Mouse (Mus musculus) gastrocnemius, adult 2 months (tissue): ENCODE results near the gene S100b. TPM values are rescaled to one million over a fixed set of nuclear protein-coding genes. Genes with fewer than 3 reads are reported as not detected.
A peak's percentile ranks its signal among the peaks of the same experiment; 100 is the strongest.

ENCODE experiments used
- DNase-seq: peaks from one replicate; pipeline ENCODE4 v3.0.0; 2022
- H3K27ac ChIP-seq: fragments of 200-600 bp; 2 replicates; pipeline ENCODE4 v1.8.1; 2022; ENCODE audit warnings: mild to moderate bottlenecking
- H3K4me3 ChIP-seq: fragments of 200-600 bp; 2 replicates; pipeline ENCODE4 v1.8.1; 2022; ENCODE audit warnings: mild to moderate bottlenecking, moderate library complexity
- CTCF ChIP-seq: fragments of 200-600 bp; IDR thresholded peaks from 2 replicates; pipeline ENCODE4 v1.8.1; 2022; ENCODE audit warnings: antibody characterized with exemption, mild to moderate bottlenecking, moderate library complexity
- intact Hi-C: fragments of 180-260 bp; cut with DNase I; formaldehyde crosslinking; loops from one replicate; pipeline ENCODE4 v1.15.1; 2025
- long read RNA-seq, 2 experiments: library from polyadenylated mRNA; stranded (forward); transcript quantifications; one replicate each; pipeline ENCODE4 v2.0.0; 2021
- total RNA-seq, 2 experiments: library from RNA; stranded (reverse); gene quantifications; 2 replicates each; pipeline ENCODE4 v1.2.3; 2021

S100b gene
- 1 to 10 TPM; 1.3 to 1.5 TPM for total RNA-seq
- long read RNA-seq, experiment 1, partial matches to known transcripts, result 0 of 2 reads
- long read RNA-seq, experiment 1, other reads (novel, unspliced or antisense), result 0 of 2 reads
- long read RNA-seq, experiment 2, partial matches to known transcripts, result 1 of 1 reads
- long read RNA-seq, experiment 2, other reads (novel, unspliced or antisense), result 0 of 1 reads

GRCm38 (mm10) chr10:76253536-76253935 is at the start of gene S100b:
S100b (plus strand) TSS chr10:76253853.
- no peak for TF ChIP-seq CTCF
- H3K4me3 ChIP-seq, result peak within 1 kb of the TSS; percentile 50
- peak; percentile 57 for DNase-seq
- H3K27ac ChIP-seq, result no peak within 1 kb of the TSS
- intact Hi-C loops, result no loop called here

- no peak overlapping the region for H3K4me3 ChIP-seq
- no peak for DNase-seq
- H3K27ac ChIP-seq, result no peak overlapping the region
- intact Hi-C loops, result no loop called here
- no peak for TF ChIP-seq CTCF
Measured at GRCm38 (mm10) chr10:76207262-76207796, 46.3 kb upstream of the S100b start.

GRCm38 (mm10) chr10:76209241-76209640 is 44.4 kb upstream of the S100b start:
- no peak for TF ChIP-seq CTCF
- DNase-seq, result no peak
- Histone ChIP-seq H3K4me3 (no peak overlapping the region), H3K27ac (no peak overlapping the region)
- intact Hi-C loops, result no loop called here

GRCm38 (mm10) chr10:76210806-76211205 is 42.8 kb upstream of the S100b start:
- Histone ChIP-seq H3K4me3 (no peak overlapping the region), H3K27ac (no peak overlapping the region)
- TF ChIP-seq CTCF, result no peak
- intact Hi-C loops, result no loop called here
- no peak for DNase-seq

GRCm38 (mm10) chr10:76212121-76212520 is 41.5 kb upstream of the S100b start:
- TF ChIP-seq CTCF, result no peak
- no peak overlapping the region for H3K27ac ChIP-seq
- H3K4me3 ChIP-seq, result no peak overlapping the region
- DNase-seq, result no peak
- intact Hi-C loops, result no loop called here

GRCm38 (mm10) chr10:76214161-76214560 is 39.5 kb upstream of the S100b start:
- no peak for TF ChIP-seq CTCF
- no peak for DNase-seq
- Histone ChIP-seq H3K27ac (no peak overlapping the region), H3K4me3 (no peak overlapping the region)
- intact Hi-C loops, result no loop called here

- TF ChIP-seq CTCF, result no peak
- DNase-seq, result no peak
- Histone ChIP-seq H3K27ac (no peak overlapping the region), H3K4me3 (no peak overlapping the region)
- intact Hi-C loops, result no loop called here
Measured at GRCm38 (mm10) chr10:76217056-76217455, 36.6 kb upstream of the S100b start.

GRCm38 (mm10) chr10:76218240-76218639 is 35.4 kb upstream of the S100b start:
- H3K4me3 ChIP-seq, result no peak overlapping the region
- DNase-seq, result no peak
- no peak overlapping the region for H3K27ac ChIP-seq
- TF ChIP-seq CTCF, result no peak
- intact Hi-C loops, result no loop called here

- intact Hi-C loops, result no loop called here
- no peak overlapping the region for H3K27ac ChIP-seq
- no peak for DNase-seq
- H3K4me3 ChIP-seq, result no peak overlapping the region
- no peak for TF ChIP-seq CTCF
Measured at GRCm38 (mm10) chr10:76225944-76226343, 27.7 kb upstream of the S100b start.

- Histone ChIP-seq H3K4me3 (no peak overlapping the region), H3K27ac (no peak overlapping the region)
- DNase-seq, result no peak
- TF ChIP-seq CTCF, result peak; percentile 42
- intact Hi-C loops, result no loop called here
Measured at GRCm38 (mm10) chr10:76229627-76230026, 24.0 kb upstream of the S100b start.

- intact Hi-C loops, result no loop called here
- DNase-seq, result peak; percentile 93
- H3K4me3 ChIP-seq, result peak within 1 kb of the TSS; percentile 87
- H3K27ac ChIP-seq, result peak within 1 kb of the TSS; percentile 88
- TF ChIP-seq CTCF, result peak; percentile 30; the same call in 1 of the 2 replicates
Measured at GRCm38 (mm10) chr10:76237341-76238225, 16.1 kb upstream of the S100b start, which contains the start of gene Prmt2. Prmt2 (minus strand) TSS chr10:76237865.

- DNase-seq, result no peak
- Histone ChIP-seq H3K4me3 (no peak overlapping the region), H3K27ac (no peak overlapping the region)
- intact Hi-C loops, result no loop called here
- no peak for TF ChIP-seq CTCF
Measured at GRCm38 (mm10) chr10:76239401-76239800, 14.3 kb upstream of the S100b start.

- H3K4me3 ChIP-seq, result no peak overlapping the region
- no peak for DNase-seq
- intact Hi-C loops, result no loop called here
- H3K27ac ChIP-seq, result no peak overlapping the region
- TF ChIP-seq CTCF, result no peak
Measured at GRCm38 (mm10) chr10:76245106-76245505, 8.5 kb upstream of the S100b start.
